In the genomic region with DNA sequence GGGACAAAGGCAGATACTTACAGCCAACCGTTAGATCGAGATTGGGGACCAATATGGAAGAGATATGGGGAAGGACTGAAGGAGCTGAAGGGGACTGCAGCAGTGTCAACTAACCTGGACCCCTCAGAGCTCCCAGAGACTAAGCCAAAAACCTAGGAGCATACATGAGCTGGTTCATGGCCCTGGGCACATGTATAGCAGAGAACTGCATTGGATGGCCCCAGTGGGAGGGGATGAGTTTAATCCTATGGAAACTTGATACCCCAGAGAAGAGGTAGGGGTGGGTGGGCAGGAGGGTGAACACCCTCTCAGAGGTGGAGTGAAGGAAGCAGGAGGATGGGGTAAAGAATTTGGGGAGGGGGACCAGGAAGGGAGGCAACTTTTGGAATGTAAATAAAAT, we compare ENCODE assay signal across 28 mouse cellular contexts. TPM values are rescaled to one million over a fixed set of nuclear protein-coding genes. Genes with fewer than 3 reads are reported as not detected.
DNase-seq lines count a peak whose midpoint lies in the region; ATAC-seq lines count a peak whose summit lies in the region.
"Had no signal": no experiment of that assay in that cellular context is flagged by ENCODE, and none has a peak within 500 bp of the region (broad histone marks: within the 10 kb centered on the region; RNA-seq: fewer than 3 reads in every experiment).

No protein-coding gene starts in this region.

- H3K9me3 ChIP-seq in heart, embryonic 14.5 days (ENCODE audit: control insufficient read depth, low read length): no peaks in the 10 kb centered on the region
- H3K9me3 ChIP-seq in limb, embryonic 10.5 days (replicated peaks): no peaks in the 10 kb centered on the region
- H3K9me3 ChIP-seq: embryonic facial prominence, embryonic 10.5 days; embryonic facial prominence, embryonic 12.5 days; forebrain, embryonic 13.5 days; forebrain, embryonic 15.5 days; G1E had no signal

- H3K36me3 ChIP-seq in heart, embryonic 14.5 days (ENCODE audit: control insufficient read depth, insufficient read depth, low read length): no peaks in the 10 kb centered on the region
- H3K36me3 ChIP-seq in limb, embryonic 10.5 days: no peaks in the 10 kb centered on the region
- H3K36me3 ChIP-seq: embryonic facial prominence, embryonic 10.5 days; embryonic facial prominence, embryonic 12.5 days; forebrain, embryonic 15.5 days; G1E had no signal

- 0 out of 2 replicates have a peak, but pooled peaks have one; percentile 21 for ATAC-seq in heart, embryonic 14.5 days (ENCODE audit: insufficient number of reproducible peaks, insufficient read depth, low FRiP score, low read depth)
- ATAC-seq: CD4-positive, CD25-positive, alpha-beta regulatory T cell, adult 4 months; forebrain, embryonic 13.5 days; forebrain, embryonic 15.5 days; forebrain, postnatal 0 days; Patski had no signal

- DNase-seq in heart, adult 18-20 months: no peak
- DNase-seq in ES-CJ7 (ENCODE audit: low read depth, low spot score) (peak; percentile 59), R1 (ENCODE audit: low read depth, low spot score) (peak; percentile 71)
- no peak for DNase-seq in limb, embryonic 10.5 days (ENCODE audit: low spot score)
- no peak for DNase-seq in lung, postnatal 4 days
- DNase-seq: adrenal gland, adult 2 months; adrenal gland, postnatal 10 days; adrenal gland, postnatal 25 days; B cell, adult 2 months; cerebellum, adult 11 months; cerebellum, adult 18-20 months; cerebellum, adult 9-10 months; cerebellum, postnatal 10 days; cerebellum, postnatal 25 days; forebrain, postnatal 0 days had no signal

- no peak overlapping the region for H3K9ac ChIP-seq in heart, embryonic 14.5 days (ENCODE audit: low read length)
- H3K9ac ChIP-seq: embryonic facial prominence, embryonic 12.5 days; forebrain, embryonic 13.5 days; forebrain, embryonic 15.5 days; forebrain, postnatal 0 days had no signal

- H3K27me3 ChIP-seq in heart, embryonic 14.5 days (ENCODE audit: control insufficient read depth, insufficient read depth, low read length): no peaks in the 10 kb centered on the region
- no peaks in the 10 kb centered on the region for H3K27me3 ChIP-seq in limb, embryonic 10.5 days (ENCODE audit: low read depth, poor library complexity, severe bottlenecking)
- H3K27me3 ChIP-seq: CH12.LX; embryonic facial prominence, embryonic 12.5 days; forebrain, embryonic 13.5 days; forebrain, embryonic 15.5 days had no signal

- H3K4me3 ChIP-seq in heart, embryonic 14.5 days (ENCODE audit: control insufficient read depth in 1 of 2, insufficient read depth in 1 of 2, low read depth in 1 of 2, low read length in 2 of 2): no peak overlapping the region
- no peak overlapping the region for H3K4me3 ChIP-seq in limb, embryonic 10.5 days
- H3K4me3 ChIP-seq: embryonic facial prominence, embryonic 10.5 days; embryonic facial prominence, embryonic 12.5 days; forebrain, embryonic 13.5 days; forebrain, embryonic 15.5 days had no signal

- 62% methylated on average over 2 of the region's 2 CpGs for WGBS in heart, embryonic 14.5 days
- 92% methylated on average over 2 of the region's 2 CpGs for WGBS in limb, embryonic 10.5 days

- no peaks in the 10 kb centered on the region for H3K4me1 ChIP-seq in heart, embryonic 14.5 days (ENCODE audit: control insufficient read depth in 2 of 2, insufficient read depth in 2 of 2, low read length in 2 of 2)
- no peaks in the 10 kb centered on the region for H3K4me1 ChIP-seq in limb, embryonic 10.5 days
- H3K4me1 ChIP-seq: embryonic facial prominence, embryonic 10.5 days; embryonic facial prominence, embryonic 12.5 days; forebrain, embryonic 13.5 days; forebrain, embryonic 15.5 days had no signal

- H3K4me2 ChIP-seq in heart, embryonic 14.5 days (ENCODE audit: low read length): no peak overlapping the region
- H3K4me2 ChIP-seq: embryonic facial prominence, embryonic 12.5 days; forebrain, embryonic 13.5 days; forebrain, embryonic 15.5 days had no signal

- H3K27ac ChIP-seq in heart, embryonic 14.5 days (replicated peaks in 1 of 2; ENCODE audit: control insufficient read depth in 1 of 2, insufficient read depth in 1 of 2, low read depth in 2 of 2, low read length in 2 of 2): no peak overlapping the region
- no peak overlapping the region for H3K27ac ChIP-seq in limb, embryonic 10.5 days
- H3K27ac ChIP-seq: embryonic facial prominence, embryonic 10.5 days; embryonic facial prominence, embryonic 12.5 days; forebrain, embryonic 13.5 days; forebrain, embryonic 15.5 days had no signal

RNA-seq across cellular contexts. Expression of a gene that starts 34.7 kb away (rescaled TPM):
- polyA plus RNA-seq in heart, embryonic 14.5 days (2014; fragmentation: Nextera tagmentation; extraction: Ambion mirVana): not detected in 2 replicates
- not detected for total RNA-seq in heart, adult 18-20 months (2021)
- not detected in 2 replicates for polyA plus RNA-seq in limb, embryonic 10.5 days (2016; fragmentation: Nextera tagmentation; extraction: Ambion mirVana)
- total RNA-seq: adrenal gland, adult 2 months; adrenal gland, postnatal 10 days; adrenal gland, postnatal 25 days; adrenal gland, postnatal 4 days; CH12.LX; forebrain, postnatal 0 days had no signal
- polyA plus RNA-seq: adrenal gland, adult 2 months; brain, embryonic 14.5 days; CD4-positive, CD25-positive, alpha-beta regulatory T cell, adult 4 months; cortical plate, adult 2 months; forebrain, embryonic 11.5 days; forebrain, embryonic 13.5 days; forebrain, embryonic 15.5 days; forebrain, postnatal 0 days; G1E; Patski had no signal

Comparison
In these comparisons a context has a peak if more than half of its experiments do, and no peak if none do; other contexts are left out.
1. DNase-seq: peak in ES-CJ7 (single experiment) and R1 (single experiment); none in heart, adult 18-20 months (0 of 2), limb, embryonic 10.5 days (single experiment) and lung, postnatal 4 days (0 of 2).